Mouse (Mus musculus): ENCODE results near the gene Plb1. TPM values are rescaled to one million over a fixed set of nuclear protein-coding genes. Genes with fewer than 3 reads are reported as not detected.
A peak's percentile ranks its signal among the peaks of the same experiment; 100 is the strongest.

The Plb1 gene
- polyA plus RNA-seq, 1 experiment from 2014 or later, result 0.30 TPM

DNA sequence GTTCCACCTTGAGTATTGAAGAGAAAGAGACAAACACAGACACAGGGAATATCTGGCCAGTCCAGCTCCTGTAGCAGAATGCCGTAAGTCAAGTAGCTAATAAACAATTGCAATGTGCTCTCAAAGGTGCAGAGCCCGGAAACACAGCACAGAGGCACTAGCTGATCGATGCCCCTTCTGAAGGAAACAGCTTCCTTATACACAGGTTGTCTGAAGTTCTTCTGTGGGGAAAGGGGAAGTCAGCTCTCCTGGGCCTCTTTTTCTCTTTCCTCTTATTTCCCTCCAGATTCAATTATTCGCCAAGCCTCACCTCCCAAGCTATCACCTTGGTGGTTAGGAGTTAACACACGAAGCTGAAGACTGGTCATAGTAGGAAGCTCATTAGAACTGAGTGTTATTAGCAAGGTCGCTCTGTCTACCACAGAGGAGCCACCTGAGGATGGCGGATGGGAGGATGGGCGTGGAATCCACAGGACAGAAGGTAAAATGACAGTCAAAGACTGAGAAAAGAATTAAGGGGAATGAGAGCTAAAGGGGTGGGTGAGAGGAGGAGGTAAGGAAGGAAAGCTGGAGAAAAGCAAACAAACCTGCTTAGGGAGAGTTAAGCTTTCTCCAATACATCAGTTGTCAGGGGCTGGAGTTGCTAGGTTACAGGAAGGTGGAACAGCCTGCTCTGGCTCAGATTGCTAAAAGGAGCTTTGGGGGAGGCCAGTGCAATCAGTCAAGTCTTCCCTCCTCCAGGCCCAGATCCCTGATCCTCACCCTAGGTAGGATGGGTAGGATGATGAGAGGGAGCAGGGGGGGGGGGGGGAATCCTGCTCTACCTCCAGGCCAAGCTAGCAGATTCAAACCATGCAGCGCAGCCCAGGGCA lies 170.8 kb downstream of the Plb1 start:
- 42% methylated on average over 9 of the region's 9 CpGs for WGBS
- no peak overlapping the region for H3K9ac ChIP-seq
- 0 out of 2 replicates have a peak overlapping the region, but pooled peaks have one; percentile 27 for H3K27ac ChIP-seq
- ATAC-seq (replicated peaks; ENCODE audit: low FRiP score), result peak; percentile 86
- H3K36me3 ChIP-seq, result no peaks in the 10 kb centered on the region
- H3K27me3 ChIP-seq, result no peaks in the 10 kb centered on the region
- no peak overlapping the region for H3K4me2 ChIP-seq
- peaks cover 22% of the 10 kb centered on the region for H3K4me1 ChIP-seq
- no peak overlapping the region for H3K4me3 ChIP-seq (replicated peaks)
- no peaks in the 10 kb centered on the region for H3K9me3 ChIP-seq (replicated peaks)

DNA sequence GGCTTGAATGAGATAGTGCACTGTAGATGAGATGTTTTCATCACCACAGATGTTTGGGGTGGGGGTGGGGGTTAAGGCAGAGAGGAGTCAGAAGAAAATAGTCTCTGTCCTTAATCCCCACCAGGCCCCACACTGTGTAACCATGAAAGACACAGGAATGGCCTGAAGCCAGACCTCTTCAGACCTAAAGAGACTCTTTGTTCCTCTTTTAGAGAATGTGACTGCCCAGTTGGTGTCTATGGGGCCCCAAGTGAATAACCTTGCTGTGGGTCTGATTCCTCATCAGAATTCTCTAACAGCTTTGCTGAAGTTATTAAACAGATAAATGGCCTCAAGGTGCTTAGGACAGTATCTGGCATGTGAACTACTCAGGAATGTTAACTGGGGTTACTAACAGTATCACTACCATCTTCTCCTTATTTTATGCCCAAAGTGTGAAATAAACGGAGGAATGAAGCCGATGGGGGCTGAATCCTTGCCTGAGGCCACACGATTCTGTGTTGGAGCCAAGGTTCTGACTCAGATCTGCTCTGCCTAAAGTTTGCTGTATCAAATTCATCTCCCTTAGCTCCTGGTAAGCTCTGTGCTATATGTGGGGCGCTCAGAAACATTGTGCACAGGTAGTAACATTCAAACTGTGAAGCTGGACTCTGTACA lies 172.8 kb downstream of the Plb1 start:
- Histone ChIP-seq H3K9me3 (replicated peaks) (no peaks in the 10 kb centered on the region), H3K36me3 (no peaks in the 10 kb centered on the region), H3K4me1 (peaks cover 23% of the 10 kb centered on the region), H3K4me3 (replicated peaks) (no peak overlapping the region), H3K27me3 (no peaks in the 10 kb centered on the region), H3K9ac (no peak overlapping the region), H3K4me2 (no peak overlapping the region), H3K27ac (no peak overlapping the region)
- WGBS, result 82% methylated on average over 4 of the region's 4 CpGs
- no peak for ATAC-seq (replicated peaks; ENCODE audit: low FRiP score)

DNA sequence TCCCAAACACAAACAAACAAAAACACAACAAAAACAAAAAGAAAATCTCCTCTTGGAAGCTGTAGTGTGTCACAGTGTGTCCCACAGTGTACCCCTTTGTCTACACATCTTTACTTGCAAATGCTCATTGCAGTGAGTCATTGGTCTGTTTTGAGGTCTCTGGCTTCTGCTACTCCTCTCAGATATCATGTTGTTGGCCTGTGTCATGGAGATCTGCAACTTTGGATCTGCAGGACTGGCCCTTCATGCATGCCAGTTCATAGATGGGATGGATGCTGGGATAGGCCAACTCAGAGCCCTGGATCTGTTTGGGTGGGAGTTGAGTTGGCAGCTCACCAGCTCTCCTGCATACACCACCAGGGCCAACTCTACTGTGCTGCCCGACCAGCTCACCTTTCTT lies 176.3 kb downstream of the Plb1 start:
- 72% methylated on average over 1 of the region's 1 CpGs for WGBS
- Histone ChIP-seq H3K4me2 (no peak overlapping the region), H3K4me1 (peaks cover 23% of the 10 kb centered on the region), H3K36me3 (no peaks in the 10 kb centered on the region), H3K27ac (peak overlapping the region; percentile 41; the same call in 1 of the 2 replicates), H3K27me3 (no peaks in the 10 kb centered on the region), H3K4me3 (replicated peaks) (no peak overlapping the region), H3K9me3 (replicated peaks) (no peaks in the 10 kb centered on the region), H3K9ac (no peak overlapping the region)
- ATAC-seq (replicated peaks; ENCODE audit: low FRiP score), result no peak

DNA sequence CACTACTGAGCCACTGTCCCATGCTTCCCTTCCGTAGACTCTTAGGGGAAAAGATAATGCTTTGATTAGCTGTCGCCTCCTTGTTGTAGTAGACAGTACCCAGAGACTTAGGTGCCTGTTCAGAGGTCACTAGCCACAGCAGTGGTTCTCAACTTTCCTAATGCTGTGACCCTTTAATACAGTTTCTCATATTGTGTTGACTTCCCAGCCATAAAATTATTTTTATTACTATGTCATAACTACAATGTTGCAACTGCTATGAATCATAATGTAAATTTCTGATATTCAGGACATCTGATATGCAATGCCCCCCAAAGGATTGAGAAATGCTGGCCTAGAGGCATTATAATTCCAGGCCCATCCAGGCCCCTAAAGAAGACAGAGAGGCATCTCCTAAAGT lies 177.2 kb downstream of the Plb1 start:
- Histone ChIP-seq H3K4me2 (no peak overlapping the region), H3K27ac (no peak overlapping the region), H3K36me3 (no peaks in the 10 kb centered on the region), H3K27me3 (no peaks in the 10 kb centered on the region), H3K4me1 (peaks cover 29% of the 10 kb centered on the region), H3K9me3 (replicated peaks) (no peaks in the 10 kb centered on the region), H3K4me3 (replicated peaks) (no peak overlapping the region), H3K9ac (no peak overlapping the region)
- no peak for ATAC-seq (replicated peaks; ENCODE audit: low FRiP score)
- WGBS, result 76% methylated on average over 2 of the region's 2 CpGs

- H3K9ac ChIP-seq, result no peak overlapping the region
- peaks cover 38% of the 10 kb centered on the region for H3K4me1 ChIP-seq
- no peaks in the 10 kb centered on the region for H3K36me3 ChIP-seq
- H3K27ac ChIP-seq, result no peak overlapping the region; the same call in 1 of the 2 replicates
- no peak overlapping the region for H3K4me2 ChIP-seq
- H3K9me3 ChIP-seq (replicated peaks), result no peaks in the 10 kb centered on the region
- no peak for ATAC-seq (replicated peaks; ENCODE audit: low FRiP score)
- no peak overlapping the region for H3K4me3 ChIP-seq (replicated peaks)
- no peaks in the 10 kb centered on the region for H3K27me3 ChIP-seq
- WGBS, result 74% methylated on average over 3 of the region's 3 CpGs
Observed at GRCm38 (mm10) chr5:32410954-32411688, 178.6 kb downstream of the Plb1 start.

- Histone ChIP-seq H3K9ac (no peak overlapping the region), H3K27me3 (no peaks in the 10 kb centered on the region), H3K27ac (peak overlapping the region; percentile 88), H3K36me3 (no peaks in the 10 kb centered on the region), H3K4me3 (replicated peaks) (no peak overlapping the region), H3K9me3 (replicated peaks) (no peaks in the 10 kb centered on the region), H3K4me2 (no peak overlapping the region), H3K4me1 (peaks cover 42% of the 10 kb centered on the region)
- 5% methylated on average over 1 of the region's 1 CpGs for WGBS
- peak; percentile 76 for ATAC-seq (replicated peaks; ENCODE audit: low FRiP score)
Observed at GRCm38 (mm10) chr5:32412186-32412950, 179.9 kb downstream of the Plb1 start.

DNA sequence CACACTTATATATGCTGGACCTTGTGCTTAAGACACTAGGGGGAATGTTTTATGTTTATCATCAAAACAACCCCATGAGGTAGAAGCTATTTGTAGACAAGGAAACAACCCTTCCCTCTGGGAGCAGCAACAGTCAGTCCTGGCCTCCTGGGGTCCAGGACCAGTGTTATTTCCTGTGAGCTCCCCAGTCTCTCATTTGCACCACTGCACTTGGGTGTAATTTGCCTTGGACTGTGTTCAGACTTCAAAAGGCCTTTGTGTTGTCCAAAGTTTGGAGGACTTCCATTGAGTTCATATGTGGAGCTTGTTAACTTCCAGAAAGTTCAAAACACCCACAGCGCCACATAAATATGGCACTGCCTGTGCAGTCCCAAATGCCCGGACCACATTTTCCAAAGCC lies 180.6 kb downstream of the Plb1 start:
- H3K36me3 ChIP-seq, result no peaks in the 10 kb centered on the region
- WGBS, result 40% methylated on average over 2 of the region's 2 CpGs

GRCm38 (mm10) chr5:32413569-32413968 lies 181.1 kb downstream of the Plb1 start:
- Histone ChIP-seq H3K4me1 (peaks cover 42% of the 10 kb centered on the region), H3K27me3 (no peaks in the 10 kb centered on the region), H3K4me2 (no peak overlapping the region), H3K27ac (peak overlapping the region; percentile 88), H3K4me3 (replicated peaks) (no peak overlapping the region), H3K9me3 (replicated peaks) (no peaks in the 10 kb centered on the region), H3K9ac (no peak overlapping the region), H3K36me3 (no peaks in the 10 kb centered on the region)
- 51% methylated on average over 2 of the region's 2 CpGs for WGBS
- ATAC-seq (replicated peaks; ENCODE audit: low FRiP score), result no peak

More for the DNA sequence above, 180.6 kb downstream of the Plb1 start:
- Histone ChIP-seq H3K9me3 (replicated peaks) (no peaks in the 10 kb centered on the region), H3K9ac (no peak overlapping the region), H3K4me2 (no peak overlapping the region), H3K4me3 (replicated peaks) (no peak overlapping the region), H3K27ac (peak overlapping the region; percentile 88), H3K4me1 (peaks cover 42% of the 10 kb centered on the region), H3K27me3 (no peaks in the 10 kb centered on the region)
- ATAC-seq (replicated peaks; ENCODE audit: low FRiP score), result peak; percentile 23; the same call in 1 of the 2 replicates

GRCm38 (mm10) chr5:32414461-32414985 lies 182.0 kb downstream of the Plb1 start:
- 57% methylated on average over 5 of the region's 5 CpGs for WGBS
- Histone ChIP-seq H3K27ac (no peak overlapping the region), H3K4me2 (no peak overlapping the region), H3K4me3 (replicated peaks) (no peak overlapping the region), H3K36me3 (no peaks in the 10 kb centered on the region), H3K9me3 (replicated peaks) (no peaks in the 10 kb centered on the region), H3K27me3 (no peaks in the 10 kb centered on the region), H3K9ac (no peak overlapping the region), H3K4me1 (peaks cover 38% of the 10 kb centered on the region)
- ATAC-seq (replicated peaks; ENCODE audit: low FRiP score), result no peak

GRCm38 (mm10) chr5:32415554-32415953 lies 183.0 kb downstream of the Plb1 start:
- Histone ChIP-seq H3K4me1 (peaks cover 38% of the 10 kb centered on the region), H3K4me3 (replicated peaks) (no peak overlapping the region), H3K9me3 (replicated peaks) (no peaks in the 10 kb centered on the region), H3K9ac (no peak overlapping the region), H3K36me3 (no peaks in the 10 kb centered on the region), H3K4me2 (no peak overlapping the region), H3K27ac (no peak overlapping the region), H3K27me3 (no peaks in the 10 kb centered on the region)
- WGBS, result 81% methylated on average over 6 of the region's 6 CpGs
- ATAC-seq (replicated peaks; ENCODE audit: low FRiP score), result no peak

All from kidney, embryonic 15.5 days (tissue).